Mouse (Mus musculus) liver, adult 2 months (tissue): ENCODE measurements around the gene Sipa1l3. TPM values are rescaled to one million over a fixed set of nuclear protein-coding genes. Genes with fewer than 3 reads are reported as not detected.

Experiments
- DNase-seq: peaks from one replicate; pipeline ENCODE4 v3.0.0-alpha.2; 2011; ENCODE audit warnings: low read depth, low spot score; ENCODE audit errors: extremely low read depth
- H3K27ac ChIP-seq: fragments of 200-500 bp; replicated peaks from 2 replicates; pipeline ENCODE4 v1.5.1; 2012; ENCODE audit warnings: low read depth, mild to moderate bottlenecking, control low read depth, inconsistent platforms, low read length; ENCODE audit not compliant: insufficient read depth
- H3K27me3 ChIP-seq: fragments of 200-500 bp; 2 replicates; pipeline ENCODE4 v1.6.1; 2012; ENCODE audit warnings: mild to moderate bottlenecking, moderate library complexity, low read length, inconsistent platforms; ENCODE audit not compliant: control insufficient read depth, insufficient read depth
- H3K36me3 ChIP-seq: fragments of 200-500 bp; 2 replicates; pipeline ENCODE4 v1.6.1; 2012; ENCODE audit warnings: low read length, inconsistent platforms; ENCODE audit not compliant: control insufficient read depth, insufficient read depth
- H3K4me1 ChIP-seq: fragments of 200-500 bp; 2 replicates; pipeline ENCODE4 v1.6.1; 2011; ENCODE audit warnings: low read length; ENCODE audit not compliant: control insufficient read depth, insufficient read depth
- H3K4me3 ChIP-seq: fragments of 200-500 bp; 2 replicates; pipeline ENCODE4 v1.5.1; 2011; ENCODE audit warnings: low read depth, mild to moderate bottlenecking, control low read depth, low read length, moderate library complexity; ENCODE audit not compliant: insufficient read depth
- H3K79me2 ChIP-seq: fragments of 200-500 bp; 2 replicates; pipeline ENCODE4 v1.6.1; 2012; ENCODE audit warnings: inconsistent platforms, mild to moderate bottlenecking, low read length, moderate library complexity; ENCODE audit not compliant: control insufficient read depth, insufficient read depth
- H3K9ac ChIP-seq: fragments of 200-500 bp; 2 replicates; pipeline ENCODE4 v1.6.1; 2012; ENCODE audit warnings: low read depth, mild to moderate bottlenecking, control low read depth, inconsistent platforms, low read length
- CTCF ChIP-seq: fragments of 200-500 bp; IDR thresholded peaks from 2 replicates; pipeline ENCODE4 v1.5.1; 2011; ENCODE audit warnings: low read depth, low read length, control low read depth
- POLR2A ChIP-seq: fragments of 200-500 bp; IDR thresholded peaks from 2 replicates; pipeline ENCODE4 v1.6.1; 2011; ENCODE audit warnings: low read length, control low read depth; ENCODE audit not compliant: insufficient read depth; ENCODE audit errors: extremely low read depth
- WGBS: fragments of 180-500 bp; shearing (Covaris S2); methylation state at CpG from one replicate; pipeline ENCODE4 v1.1.7; 2018; 5-methylcytosine and 5-hydroxymethylcytosine counted together
- polyA plus RNA-seq: library from polyadenylated mRNA; depleted of rRNA; stranded (reverse); fragments of >200 nt; gene quantifications from 2 replicates; pipeline ENCODE4 v1.2.3, GENCODE M21; 2012
- total RNA-seq: library from RNA; depleted of rRNA; stranded (reverse); fragments of >200 nt; gene quantifications from 2 replicates; pipeline ENCODE4 v1.2.3, GENCODE M21; 2014

Gene Sipa1l3
- total and polyA plus RNA-seq, 2 experiments, result 3.1 to 6.5 TPM

- DNase-seq, result no peak
- H3K27me3 ChIP-seq, result no peaks in the 10 kb centered on the region
- no peak overlapping the region for H3K27ac ChIP-seq
- H3K4me3 ChIP-seq, result no peak overlapping the region
- TF ChIP-seq CTCF (no peak), POLR2A (no peak)
- no peaks in the 10 kb centered on the region for H3K79me2 ChIP-seq
- H3K9ac ChIP-seq, result no peak overlapping the region
- H3K4me1 ChIP-seq, result no peaks in the 10 kb centered on the region
- WGBS, result over 99% methylated on average over 8 of the region's 8 CpGs
- H3K36me3 ChIP-seq, result no peaks in the 10 kb centered on the region
Observed at GRCm38 (mm10) chr7:29400451-29400850, 118.0 kb downstream of the Sipa1l3 start.

GRCm38 (mm10) chr7:29399056-29399455 is 119.4 kb downstream of the Sipa1l3 start:
- no peak for TF ChIP-seq POLR2A
- Histone ChIP-seq H3K36me3 (no peaks in the 10 kb centered on the region), H3K4me3 (no peak overlapping the region), H3K79me2 (no peaks in the 10 kb centered on the region), H3K9ac (no peak overlapping the region), H3K4me1 (no peaks in the 10 kb centered on the region), H3K27me3 (no peaks in the 10 kb centered on the region), H3K27ac (no peak overlapping the region)
- WGBS, result 97% methylated on average over 9 of the region's 9 CpGs
- no peak for DNase-seq

GRCm38 (mm10) chr7:29397486-29397885 is 121.0 kb downstream of the Sipa1l3 start:
- Histone ChIP-seq H3K4me3 (no peak overlapping the region), H3K27ac (no peak overlapping the region), H3K27me3 (no peaks in the 10 kb centered on the region), H3K36me3 (no peaks in the 10 kb centered on the region), H3K4me1 (no peaks in the 10 kb centered on the region), H3K9ac (no peak overlapping the region), H3K79me2 (no peaks in the 10 kb centered on the region)
- no peak for TF ChIP-seq CTCF
- no peak for TF ChIP-seq POLR2A
- 89% methylated on average over 3 of the region's 3 CpGs for WGBS
- DNase-seq, result no peak

- Histone ChIP-seq H3K4me3 (no peak overlapping the region), H3K27ac (no peak overlapping the region), H3K79me2 (no peaks in the 10 kb centered on the region), H3K36me3 (no peaks in the 10 kb centered on the region), H3K4me1 (no peaks in the 10 kb centered on the region), H3K9ac (no peak overlapping the region), H3K27me3 (no peaks in the 10 kb centered on the region)
- TF ChIP-seq CTCF, result no peak
- TF ChIP-seq POLR2A, result no peak
- no peak for DNase-seq
- 94% methylated on average over 16 of the region's 16 CpGs for WGBS
Observed at GRCm38 (mm10) chr7:29396943-29397340, 121.5 kb downstream of the Sipa1l3 start.

- no peaks in the 10 kb centered on the region for H3K4me1 ChIP-seq
- H3K79me2 ChIP-seq, result no peaks in the 10 kb centered on the region
- H3K36me3 ChIP-seq, result no peaks in the 10 kb centered on the region
Observed at GRCm38 (mm10) chr7:29396216-29396942, 122.1 kb downstream of the Sipa1l3 start.

DNA sequence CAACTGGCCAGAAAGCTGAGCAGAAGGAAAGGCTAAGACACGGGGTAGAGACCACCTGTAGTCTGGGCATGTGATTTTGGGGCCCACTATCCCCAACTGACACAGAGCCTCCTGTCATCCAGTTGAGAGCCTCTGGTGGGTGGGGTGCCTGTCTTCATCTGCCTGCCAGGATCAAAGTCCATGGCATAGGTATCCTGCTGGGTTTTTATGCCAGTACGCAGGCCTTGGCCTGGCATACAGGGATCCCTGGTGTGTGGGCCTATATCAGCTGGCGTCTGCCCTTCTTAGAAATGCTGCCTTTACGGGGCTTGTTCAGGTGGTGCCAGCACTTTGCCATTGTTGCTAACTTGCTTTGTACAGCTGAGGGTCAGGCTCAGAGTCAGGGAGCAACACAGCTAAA is 123.3 kb downstream of the Sipa1l3 start:
- no peak overlapping the region for H3K27ac ChIP-seq
- H3K9ac ChIP-seq, result no peak overlapping the region
- TF ChIP-seq CTCF, result no peak
- TF ChIP-seq POLR2A, result no peak
- H3K79me2 ChIP-seq, result no peaks in the 10 kb centered on the region
- no peak overlapping the region for H3K4me3 ChIP-seq
- no peaks in the 10 kb centered on the region for H3K27me3 ChIP-seq
- no peak for DNase-seq
- H3K4me1 ChIP-seq, result no peaks in the 10 kb centered on the region
- over 99% methylated on average over 4 of the region's 4 CpGs for WGBS
- no peaks in the 10 kb centered on the region for H3K36me3 ChIP-seq

More at GRCm38 (mm10) chr7:29396216-29396942, 122.1 kb downstream of the Sipa1l3 start:
- no peak for DNase-seq
- no peak overlapping the region for H3K9ac ChIP-seq
- no peak overlapping the region for H3K27ac ChIP-seq
- 94% methylated on average over 12 of the region's 12 CpGs for WGBS
- no peak overlapping the region for H3K4me3 ChIP-seq
- TF ChIP-seq POLR2A, result no peak
- H3K27me3 ChIP-seq, result no peaks in the 10 kb centered on the region
